Mouse (Mus musculus): ENCODE data around the gene Dand5. TPM values are rescaled to one million over a fixed set of nuclear protein-coding genes. Genes with fewer than 3 reads are reported as not detected.
A peak's percentile ranks its signal among the peaks of the same experiment; 100 is the strongest.

Dand5 gene
- polyA plus RNA-seq, 1 experiment from 2014 or later: 6.6 TPM

DNA sequence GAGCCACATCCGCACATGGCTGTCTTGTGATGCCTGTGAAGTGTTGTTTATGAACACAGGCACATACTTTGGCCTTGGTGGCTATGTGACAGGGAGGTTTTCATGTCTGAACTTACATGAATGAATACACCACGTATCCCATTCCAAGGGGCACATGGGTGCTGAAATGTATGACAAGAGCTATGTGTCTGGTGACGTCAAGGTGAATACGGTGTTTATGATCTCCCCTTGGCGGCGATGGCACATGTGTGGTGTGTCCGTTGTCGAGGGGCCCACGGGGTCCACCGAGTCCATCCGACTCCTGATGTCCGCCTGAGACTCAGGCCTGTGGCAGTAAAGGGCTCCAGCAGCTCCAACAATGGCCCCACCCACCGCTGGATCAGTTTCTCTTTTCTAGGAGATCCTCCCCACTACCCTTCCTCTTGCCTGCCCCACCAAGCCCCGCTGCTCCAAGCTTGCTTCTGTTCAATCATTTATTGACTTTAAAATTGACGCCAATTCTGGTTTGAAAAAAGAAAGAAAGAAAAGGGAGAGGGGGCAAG is 25.3 kb downstream of the Dand5 start:
- Histone ChIP-seq H3K36me3 (ENCODE audit: control insufficient read depth, insufficient read depth) (no peaks in the 10 kb centered on the region), H3K27me3 (ENCODE audit: control insufficient read depth, insufficient read depth, low read length) (peaks cover 18% of the 10 kb centered on the region), H3K27ac (ENCODE audit: low read length) (no peak overlapping the region), H3K4me3 (ENCODE audit: low read length) (no peak overlapping the region), H3K4me1 (ENCODE audit: control insufficient read depth, insufficient read depth, low read length) (peaks cover 27% of the 10 kb centered on the region), H3K4me2 (ENCODE audit: low read depth, low read length) (no peak overlapping the region), H3K9ac (ENCODE audit: low read length) (no peak overlapping the region), H3K9me3 (replicated peaks; ENCODE audit: control insufficient read depth, low read length) (no peaks in the 10 kb centered on the region)
- WGBS: 84% methylated on average over 15 of the region's 15 CpGs
- no peak for ATAC-seq (replicated peaks; ENCODE audit: extremely low read depth, insufficient read depth, low FRiP score)

DNA sequence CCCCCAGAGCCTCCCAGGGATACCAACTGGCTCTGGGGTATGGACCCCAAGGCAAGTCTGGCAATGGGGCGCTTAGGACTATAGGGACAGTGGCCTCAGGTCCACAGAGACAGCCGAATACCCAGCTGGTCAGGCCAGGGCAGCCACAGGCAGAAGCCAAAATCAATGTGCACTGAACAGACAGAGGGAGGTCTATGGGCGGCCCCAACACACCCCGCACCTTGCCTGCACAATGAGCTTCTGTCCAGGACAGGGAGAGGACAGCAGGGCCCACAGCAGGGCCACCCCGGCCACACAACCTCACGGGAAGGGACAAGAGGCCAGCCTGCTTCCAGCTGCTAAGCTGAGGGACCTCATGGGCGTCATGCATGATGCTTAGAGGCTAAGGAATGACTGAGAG is 28.1 kb downstream of the Dand5 start:
- Histone ChIP-seq H3K4me3 (ENCODE audit: low read length) (no peak overlapping the region), H3K4me2 (ENCODE audit: low read depth, low read length) (no peak overlapping the region), H3K36me3 (ENCODE audit: control insufficient read depth, insufficient read depth) (no peaks in the 10 kb centered on the region), H3K27ac (ENCODE audit: low read length) (peak overlapping the region; percentile 71), H3K27me3 (ENCODE audit: control insufficient read depth, insufficient read depth, low read length) (peaks cover 16% of the 10 kb centered on the region), H3K9ac (ENCODE audit: low read length) (no peak overlapping the region), H3K9me3 (replicated peaks; ENCODE audit: control insufficient read depth, low read length) (no peaks in the 10 kb centered on the region), H3K4me1 (ENCODE audit: control insufficient read depth, insufficient read depth, low read length) (peaks cover 33% of the 10 kb centered on the region)
- ATAC-seq (replicated peaks; ENCODE audit: extremely low read depth, insufficient read depth, low FRiP score): no peak
- WGBS: 62% methylated on average over 7 of the region's 7 CpGs

DNA sequence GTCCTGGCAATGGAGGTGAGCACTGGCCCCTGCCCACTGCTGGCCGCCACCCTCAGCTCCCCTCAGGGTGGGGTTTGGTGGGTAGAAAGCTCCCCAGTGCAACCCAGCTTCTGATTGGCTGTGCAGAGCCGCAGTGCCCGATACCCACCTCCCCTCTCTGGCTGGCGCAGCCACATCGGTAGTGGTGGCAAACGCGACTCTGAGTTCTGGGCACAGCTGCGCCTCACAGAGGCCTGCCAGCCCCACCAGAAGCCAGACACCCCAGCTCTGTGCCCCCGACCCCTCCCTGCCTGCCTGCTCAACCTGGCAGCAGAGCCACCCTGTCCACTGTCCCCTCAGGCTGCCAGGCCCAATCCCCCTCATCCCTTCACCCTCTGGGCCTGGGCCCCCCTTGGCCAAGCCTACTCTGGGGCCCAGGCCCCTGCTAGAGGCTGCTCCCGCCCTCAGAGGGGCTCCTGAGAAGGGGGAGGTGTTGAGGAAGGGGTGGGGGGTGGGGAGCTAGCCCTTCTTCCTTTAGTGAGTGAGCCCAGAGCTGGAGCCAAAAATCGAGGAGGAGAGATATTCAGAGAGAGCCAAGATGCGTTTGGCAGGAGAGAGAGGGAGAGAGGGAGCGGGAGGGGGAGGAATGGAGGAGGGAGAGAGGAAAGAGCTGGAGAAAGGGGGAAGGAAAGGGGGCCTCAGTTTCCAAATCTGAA is 28.7 kb downstream of the Dand5 start:
- peak overlapping the region; percentile 31 for H3K9ac ChIP-seq (ENCODE audit: low read length)
- peak overlapping the region; percentile 71 for H3K27ac ChIP-seq (ENCODE audit: low read length)
- no peaks in the 10 kb centered on the region for H3K9me3 ChIP-seq (replicated peaks; ENCODE audit: control insufficient read depth, low read length)
- H3K4me1 ChIP-seq (ENCODE audit: control insufficient read depth, insufficient read depth, low read length): peaks cover 38% of the 10 kb centered on the region
- ATAC-seq (replicated peaks; ENCODE audit: extremely low read depth, insufficient read depth, low FRiP score): peak; percentile 59
- H3K36me3 ChIP-seq (ENCODE audit: control insufficient read depth, insufficient read depth): no peaks in the 10 kb centered on the region
- peaks cover 17% of the 10 kb centered on the region for H3K27me3 ChIP-seq (ENCODE audit: control insufficient read depth, insufficient read depth, low read length)
- H3K4me2 ChIP-seq (ENCODE audit: low read depth, low read length): peak overlapping the region; percentile 40
- no peak overlapping the region for H3K4me3 ChIP-seq (ENCODE audit: low read length)
- 56% methylated on average over 13 of the region's 13 CpGs for WGBS

DNA sequence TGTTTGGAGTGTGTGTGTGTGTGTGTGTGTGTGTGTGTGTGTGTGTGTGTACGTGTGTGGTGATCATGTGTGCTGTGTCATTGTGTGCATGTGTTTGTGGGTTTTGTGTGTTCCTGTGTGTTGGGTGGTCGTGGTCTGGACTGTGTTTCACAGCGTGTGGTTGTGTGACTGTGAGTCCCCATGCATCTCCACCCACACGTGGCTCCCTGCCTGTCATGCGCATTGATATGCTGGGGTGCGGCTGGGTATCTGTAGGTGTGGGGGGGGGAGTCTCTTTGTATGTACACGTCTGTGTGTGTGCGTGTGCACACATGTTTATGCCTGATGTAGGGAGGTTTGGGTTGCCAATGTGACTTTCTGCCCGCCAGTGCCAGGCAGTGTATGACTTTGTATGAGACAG is 29.5 kb downstream of the Dand5 start:
- H3K4me3 ChIP-seq (ENCODE audit: low read length): no peak overlapping the region
- H3K36me3 ChIP-seq (ENCODE audit: control insufficient read depth, insufficient read depth): no peaks in the 10 kb centered on the region
- no peak overlapping the region for H3K4me2 ChIP-seq (ENCODE audit: low read depth, low read length)
- H3K27ac ChIP-seq (ENCODE audit: low read length): no peak overlapping the region
- no peaks in the 10 kb centered on the region for H3K9me3 ChIP-seq (replicated peaks; ENCODE audit: control insufficient read depth, low read length)
- H3K9ac ChIP-seq (ENCODE audit: low read length): no peak overlapping the region
- WGBS: 87% methylated on average over 9 of the region's 9 CpGs
- ATAC-seq (replicated peaks; ENCODE audit: extremely low read depth, insufficient read depth, low FRiP score): no peak
- peaks cover 32% of the 10 kb centered on the region for H3K4me1 ChIP-seq (ENCODE audit: control insufficient read depth, insufficient read depth, low read length)
- H3K27me3 ChIP-seq (ENCODE audit: control insufficient read depth, insufficient read depth, low read length): peaks cover 18% of the 10 kb centered on the region

DNA sequence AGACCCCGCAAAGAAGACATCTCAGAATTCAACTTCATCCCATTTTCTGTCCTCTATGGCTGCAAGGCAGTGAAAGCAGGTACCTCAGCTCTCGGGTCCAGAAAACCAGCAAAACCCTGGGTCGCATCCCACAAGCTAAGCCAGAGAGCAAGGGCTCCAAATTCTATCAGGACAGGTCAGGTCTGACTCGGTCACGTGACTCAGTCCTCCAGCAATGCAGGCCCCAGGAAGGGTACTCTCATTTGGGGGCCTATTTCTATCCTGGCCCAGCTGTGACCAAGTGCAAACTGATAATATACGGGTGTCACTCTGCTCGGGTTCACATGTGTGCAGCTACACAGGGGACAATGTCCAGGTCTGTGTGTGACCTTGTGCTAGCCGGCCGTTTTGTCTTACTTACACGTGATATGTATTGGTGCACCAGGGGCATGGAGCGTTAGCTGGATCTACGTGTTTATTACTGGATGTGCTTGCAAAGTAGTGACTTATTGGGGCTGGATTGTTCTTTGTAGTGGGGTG is 30.1 kb downstream of the Dand5 start:
- no peaks in the 10 kb centered on the region for H3K36me3 ChIP-seq (ENCODE audit: control insufficient read depth, insufficient read depth)
- H3K9ac ChIP-seq (ENCODE audit: low read length): no peak overlapping the region
- H3K4me3 ChIP-seq (ENCODE audit: low read length): no peak overlapping the region
- H3K4me1 ChIP-seq (ENCODE audit: control insufficient read depth, insufficient read depth, low read length): peaks cover 31% of the 10 kb centered on the region
- no peak overlapping the region for H3K4me2 ChIP-seq (ENCODE audit: low read depth, low read length)
- H3K27ac ChIP-seq (ENCODE audit: low read length): no peak overlapping the region
- H3K9me3 ChIP-seq (replicated peaks; ENCODE audit: control insufficient read depth, low read length): no peaks in the 10 kb centered on the region
- no peak for ATAC-seq (replicated peaks; ENCODE audit: extremely low read depth, insufficient read depth, low FRiP score)
- H3K27me3 ChIP-seq (ENCODE audit: control insufficient read depth, insufficient read depth, low read length): peaks cover 18% of the 10 kb centered on the region
- WGBS: 65% methylated on average over 12 of the region's 12 CpGs

DNA sequence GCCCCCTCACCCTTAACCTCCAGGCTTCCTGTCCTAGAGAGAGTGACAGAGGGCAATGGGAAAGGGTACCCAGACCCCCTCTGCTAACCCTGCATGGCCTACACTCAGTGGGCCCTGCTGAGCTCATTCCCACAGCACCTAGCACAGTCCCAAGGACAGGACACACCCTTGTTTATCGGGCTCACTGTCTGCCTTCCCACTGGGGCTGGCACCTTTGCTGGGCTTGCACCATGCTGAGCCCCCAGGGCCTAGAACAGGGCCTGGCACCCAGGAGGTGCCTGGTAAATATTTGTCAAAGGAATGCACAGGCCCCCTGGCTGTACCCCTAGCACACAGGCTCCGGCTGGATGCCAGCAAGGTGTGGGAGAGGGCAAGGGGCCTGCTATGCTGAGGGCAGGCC is 32.1 kb downstream of the Dand5 start:
- ATAC-seq (replicated peaks; ENCODE audit: extremely low read depth, insufficient read depth, low FRiP score): no peak
- H3K27ac ChIP-seq (ENCODE audit: low read length): no peak overlapping the region

DNA sequence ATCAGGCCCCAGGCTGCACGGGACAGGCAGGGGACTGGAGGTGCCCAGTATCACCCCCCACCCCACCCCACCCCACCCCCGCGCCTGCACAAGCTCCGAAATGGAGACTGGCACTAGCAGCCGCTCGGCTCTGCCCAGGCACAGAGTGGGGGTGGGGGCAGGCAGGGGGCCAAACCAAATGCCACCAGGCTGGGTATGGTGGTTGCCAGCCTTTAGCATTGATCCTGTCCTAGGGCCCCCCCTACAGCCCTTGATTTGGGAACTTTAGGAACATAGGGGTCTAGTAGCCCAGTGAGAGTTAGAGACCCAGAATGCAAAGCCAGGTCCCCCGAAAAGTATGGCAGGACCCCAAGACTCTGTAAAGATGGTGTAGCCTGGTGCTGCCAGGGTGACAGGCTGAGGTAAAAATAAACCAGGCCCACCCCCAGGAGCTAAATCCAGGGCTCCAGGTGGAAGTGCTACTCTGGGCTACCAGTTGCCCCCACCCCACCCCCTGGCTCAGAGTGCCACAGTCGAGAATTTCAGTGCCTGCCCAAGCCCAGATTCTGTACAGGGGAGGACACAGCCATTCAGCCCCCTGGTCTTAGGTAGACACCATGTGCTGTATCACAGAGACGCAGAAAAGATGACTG is 32.7 kb downstream of the Dand5 start:
- H3K4me1 ChIP-seq (ENCODE audit: control insufficient read depth, insufficient read depth, low read length): peaks cover 52% of the 10 kb centered on the region
- 77% methylated on average over 8 of the region's 9 CpGs for WGBS

More for the DNA sequence above, 32.1 kb downstream of the Dand5 start:
- H3K36me3 ChIP-seq (ENCODE audit: control insufficient read depth, insufficient read depth): no peaks in the 10 kb centered on the region
- H3K27me3 ChIP-seq (ENCODE audit: control insufficient read depth, insufficient read depth, low read length): peaks cover 35% of the 10 kb centered on the region
- H3K9me3 ChIP-seq (replicated peaks; ENCODE audit: control insufficient read depth, low read length): no peaks in the 10 kb centered on the region
- H3K9ac ChIP-seq (ENCODE audit: low read length): no peak overlapping the region
- H3K4me2 ChIP-seq (ENCODE audit: low read depth, low read length): no peak overlapping the region
- WGBS: 58% methylated on average over 2 of the region's 2 CpGs
- H3K4me3 ChIP-seq (ENCODE audit: low read length): no peak overlapping the region
- peaks cover 47% of the 10 kb centered on the region for H3K4me1 ChIP-seq (ENCODE audit: control insufficient read depth, insufficient read depth, low read length)

DNA sequence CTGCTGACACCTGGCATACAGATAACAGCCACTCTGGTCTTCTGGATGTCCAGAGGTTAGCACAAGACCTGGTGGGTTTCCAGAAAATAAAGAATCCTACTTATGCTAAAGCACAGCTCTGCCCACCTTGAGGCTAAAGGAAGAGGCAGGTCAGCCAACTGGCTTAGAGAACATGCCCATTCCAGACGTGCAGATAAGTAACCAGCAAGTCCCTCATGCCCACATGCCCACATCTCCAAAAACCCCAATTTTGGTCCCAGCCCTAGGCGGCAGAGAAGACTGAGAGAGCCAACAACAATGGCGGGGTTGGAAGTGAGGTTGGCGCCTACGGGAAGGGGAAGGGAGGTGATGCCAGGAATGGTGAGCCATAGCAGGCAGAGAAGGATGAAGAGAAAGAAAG is 33.3 kb downstream of the Dand5 start:
- 0 out of 2 replicates have a peak overlapping the region, but pooled peaks have one; percentile 9 for H3K9ac ChIP-seq (ENCODE audit: low read length)

More for the DNA sequence above, 32.7 kb downstream of the Dand5 start:
- Histone ChIP-seq H3K9me3 (replicated peaks; ENCODE audit: control insufficient read depth, low read length) (no peaks in the 10 kb centered on the region), H3K9ac (ENCODE audit: low read length) (no peak overlapping the region), H3K27ac (ENCODE audit: low read length) (no peak overlapping the region), H3K4me3 (ENCODE audit: low read length) (no peak overlapping the region), H3K36me3 (ENCODE audit: control insufficient read depth, insufficient read depth) (no peaks in the 10 kb centered on the region), H3K4me2 (ENCODE audit: low read depth, low read length) (no peak overlapping the region), H3K27me3 (ENCODE audit: control insufficient read depth, insufficient read depth, low read length) (peaks cover 39% of the 10 kb centered on the region)
- no peak for ATAC-seq (replicated peaks; ENCODE audit: extremely low read depth, insufficient read depth, low FRiP score)

DNA sequence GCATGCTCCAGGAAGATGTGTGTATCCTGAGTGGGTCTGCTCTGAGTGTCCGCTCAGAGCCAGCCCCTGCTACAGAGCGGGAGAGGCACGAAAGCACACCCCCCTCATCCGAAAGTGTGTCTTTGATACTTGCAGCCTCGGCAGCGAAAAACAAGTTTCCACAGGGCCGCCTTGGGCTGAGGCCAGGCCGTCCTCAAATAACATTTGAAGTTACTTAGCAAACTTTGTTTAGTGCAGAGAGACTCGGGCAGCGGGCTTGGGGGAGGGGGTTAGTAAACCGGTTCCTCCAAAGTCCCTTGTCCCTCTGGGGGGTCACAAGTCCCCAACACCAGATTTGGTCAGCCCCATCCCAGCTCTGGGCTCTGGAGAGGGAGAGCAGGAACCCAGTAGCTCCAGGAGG is 33.7 kb downstream of the Dand5 start:
- WGBS: 30% methylated on average over 11 of the region's 11 CpGs
- H3K4me3 ChIP-seq (ENCODE audit: low read length): no peak overlapping the region

More for the DNA sequence above, 33.3 kb downstream of the Dand5 start:
- Histone ChIP-seq H3K4me2 (ENCODE audit: low read depth, low read length) (no peak overlapping the region), H3K36me3 (ENCODE audit: control insufficient read depth, insufficient read depth) (no peaks in the 10 kb centered on the region), H3K4me3 (ENCODE audit: low read length) (no peak overlapping the region), H3K27ac (ENCODE audit: low read length) (peak overlapping the region; percentile 24; the same call in 1 of the 2 replicates), H3K27me3 (ENCODE audit: control insufficient read depth, insufficient read depth, low read length) (peaks cover 44% of the 10 kb centered on the region), H3K4me1 (ENCODE audit: control insufficient read depth, insufficient read depth, low read length) (peaks cover 54% of the 10 kb centered on the region), H3K9me3 (replicated peaks; ENCODE audit: control insufficient read depth, low read length) (no peaks in the 10 kb centered on the region)
- no peak for ATAC-seq (replicated peaks; ENCODE audit: extremely low read depth, insufficient read depth, low FRiP score)
- WGBS: 71% methylated on average over 4 of the region's 5 CpGs

More for the DNA sequence above, 33.7 kb downstream of the Dand5 start:
- ATAC-seq (replicated peaks; ENCODE audit: extremely low read depth, insufficient read depth, low FRiP score): no peak
- H3K27me3 ChIP-seq (ENCODE audit: control insufficient read depth, insufficient read depth, low read length): peaks cover 48% of the 10 kb centered on the region
- H3K9ac ChIP-seq (ENCODE audit: low read length): 0 out of 2 replicates have a peak overlapping the region, but pooled peaks have one; percentile 9
- no peaks in the 10 kb centered on the region for H3K9me3 ChIP-seq (replicated peaks; ENCODE audit: control insufficient read depth, low read length)
- no peaks in the 10 kb centered on the region for H3K36me3 ChIP-seq (ENCODE audit: control insufficient read depth, insufficient read depth)
- peaks cover 52% of the 10 kb centered on the region for H3K4me1 ChIP-seq (ENCODE audit: control insufficient read depth, insufficient read depth, low read length)
- H3K4me2 ChIP-seq (ENCODE audit: low read depth, low read length): no peak overlapping the region
- H3K27ac ChIP-seq (ENCODE audit: low read length): peak overlapping the region; percentile 24; the same call in 1 of the 2 replicates
